In the genomic region with DNA sequence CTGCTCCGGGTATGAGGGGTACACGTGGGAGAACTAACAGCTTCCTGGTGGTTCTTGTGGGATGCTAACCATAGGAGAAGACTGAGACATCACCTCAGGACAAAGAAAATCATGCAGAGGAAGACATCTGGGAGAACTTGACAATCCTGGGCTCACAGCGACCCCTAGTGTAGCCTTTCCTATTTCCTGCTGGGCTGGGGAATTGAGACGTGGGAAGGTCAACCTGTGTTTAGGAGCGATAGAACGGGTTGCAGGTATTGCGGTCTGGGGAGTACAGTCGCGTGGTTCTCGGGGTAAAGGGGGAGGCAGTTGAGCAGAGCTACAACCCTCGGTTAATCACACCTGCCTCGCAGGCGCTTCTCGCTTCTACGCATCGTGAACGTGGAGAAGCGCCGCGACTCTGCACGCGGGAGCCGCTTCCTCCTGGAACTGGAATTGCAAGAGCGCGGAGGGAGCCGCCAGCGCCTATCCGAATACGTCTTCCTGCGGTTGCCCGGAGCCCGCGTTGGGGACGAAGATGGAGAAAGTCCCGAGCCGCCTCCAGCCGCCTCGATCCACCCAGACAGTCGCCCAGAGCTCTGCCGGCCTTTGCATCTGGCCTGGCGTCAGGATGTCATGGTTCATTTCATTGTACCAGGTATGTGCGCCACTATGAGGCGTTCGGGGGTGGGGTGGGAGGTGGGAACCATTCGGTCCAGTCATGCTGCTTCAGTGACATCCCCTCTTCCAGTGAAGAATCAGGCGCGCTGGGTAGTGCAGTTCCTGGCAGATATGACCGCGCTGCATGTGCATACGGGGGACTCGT, we compare ENCODE assay signal across 8 mouse cellular contexts. TPM values are rescaled to one million over a fixed set of nuclear protein-coding genes. Genes with fewer than 3 reads are reported as not detected.
DNase-seq lines count a peak whose midpoint lies in the region; ATAC-seq lines count a peak whose summit lies in the region.

No protein-coding gene starts in this region.

- peaks cover 26% of the 10 kb centered on the region for H3K4me1 ChIP-seq in hindbrain, embryonic 13.5 days (replicated peaks)

- peak; percentile 85 for DNase-seq in CD4-positive, CD25-positive, alpha-beta regulatory T cell, adult 2 months (ENCODE audit: low read depth, low spot score)
- DNase-seq in cerebellum, adult 9-10 months, result peak; percentile 79
- DNase-seq in forelimb bud, embryonic 11.5 days (ENCODE audit: low read depth, low spot score), result peak; percentile 84
- peak; percentile 69 to 83 for DNase-seq in layer of hippocampus, postnatal 25 days (ENCODE audit: extremely low spot score in 1 of 2, low spot score in 1 of 2)
- DNase-seq in lung, postnatal 25 days (ENCODE audit: low spot score), result peak; percentile 78
- DNase-seq in retina, postnatal 7 days (ENCODE audit: low read depth, low spot score), result peak; percentile 66

- no peak for ATAC-seq in CD4-positive, CD25-positive, alpha-beta regulatory T cell, adult 4 months
- ATAC-seq in hindbrain, embryonic 13.5 days (ENCODE audit: low FRiP score), result peak; percentile 71

- no peaks in the 10 kb centered on the region for H3K9me3 ChIP-seq in hindbrain, embryonic 13.5 days

- H3K27me3 ChIP-seq in hindbrain, embryonic 13.5 days, result peaks cover 17% of the 10 kb centered on the region

- peak overlapping the region; percentile 91 for H3K27ac ChIP-seq in hindbrain, embryonic 13.5 days

- WGBS in hindbrain, embryonic 13.5 days, result 1% methylated on average over 51 of the region's 51 CpGs

- H3K9ac ChIP-seq in hindbrain, embryonic 13.5 days, result peak overlapping the region; percentile 75

- H3K4me2 ChIP-seq in hindbrain, embryonic 13.5 days, result peak overlapping the region; percentile 71

- peak overlapping the region; percentile 40 for H3K4me3 ChIP-seq in hindbrain, embryonic 13.5 days

- H3K36me3 ChIP-seq in hindbrain, embryonic 13.5 days, result peaks cover 38% of the 10 kb centered on the region

RNA-seq across cellular contexts. Expression of a gene that starts 7.8 kb away (rescaled TPM):
- 100 to 1,000 TPM; 293 to 427 TPM for polyA plus RNA-seq in CD4-positive, CD25-positive, alpha-beta regulatory T cell, adult 4 months (2017; shearing (Covaris generic))
- polyA plus RNA-seq in hindbrain, embryonic 13.5 days (2015; fragmentation: Nextera tagmentation; extraction: Ambion mirVana), result 0.27 and 0.32 TPM in 2 replicates
- total RNA-seq in layer of hippocampus, postnatal 25 days (2021), result not detected

RNA-seq across cellular contexts. Expression of a gene that starts 9.4 kb away (rescaled TPM):
- 1 to 10 TPM; 6.6 to 7.8 TPM for polyA plus RNA-seq in CD4-positive, CD25-positive, alpha-beta regulatory T cell, adult 4 months (2017; shearing (Covaris generic))
- polyA plus RNA-seq in hindbrain, embryonic 13.5 days (2015; fragmentation: Nextera tagmentation; extraction: Ambion mirVana), result 44.8 and 47.2 TPM in 2 replicates
- total RNA-seq in layer of hippocampus, postnatal 25 days (2021), result 10 to 100 TPM; 80.7 to 96.2 TPM

RNA-seq across cellular contexts. Expression of a gene that starts 30.1 kb away (rescaled TPM):
- 100 to 1,000 TPM; 202 to 308 TPM for polyA plus RNA-seq in CD4-positive, CD25-positive, alpha-beta regulatory T cell, adult 4 months (2017; shearing (Covaris generic))
- 1.7 and 2.9 TPM in 2 replicates for polyA plus RNA-seq in hindbrain, embryonic 13.5 days (2015; fragmentation: Nextera tagmentation; extraction: Ambion mirVana)
- total RNA-seq in layer of hippocampus, postnatal 25 days (2021), result 1 to 10 TPM; 1.9 to 3.2 TPM

RNA-seq across cellular contexts. Expression of a gene that starts 41.3 kb away (rescaled TPM):
- not detected for polyA plus RNA-seq in CD4-positive, CD25-positive, alpha-beta regulatory T cell, adult 4 months (2017; shearing (Covaris generic))
- polyA plus RNA-seq in hindbrain, embryonic 13.5 days (2015; fragmentation: Nextera tagmentation; extraction: Ambion mirVana), result not detected in 2 replicates
- not detected for total RNA-seq in layer of hippocampus, postnatal 25 days (2021)

RNA-seq across cellular contexts. Expression of a gene that starts 47.3 kb away (rescaled TPM):
- not detected for polyA plus RNA-seq in CD4-positive, CD25-positive, alpha-beta regulatory T cell, adult 4 months (2017; shearing (Covaris generic))
- 0.09 TPM in 1 of 2 replicates, not detected in the other for polyA plus RNA-seq in hindbrain, embryonic 13.5 days (2015; fragmentation: Nextera tagmentation; extraction: Ambion mirVana)
- not detected for total RNA-seq in layer of hippocampus, postnatal 25 days (2021)

Comparison
In these comparisons a context has a peak if more than half of its experiments do, and no peak if none do; other contexts are left out.
1. RNA of a gene that starts 7.8 kb away (polyA plus RNA-seq): 293 to 427 TPM in CD4-positive, CD25-positive, alpha-beta regulatory T cell, adult 4 months; 0.27 to 0.32 TPM in hindbrain, embryonic 13.5 days; every median in the first group is over 100 times any median in the second.
2. RNA of a gene that starts 30.1 kb away (polyA plus RNA-seq): 202 to 308 TPM in CD4-positive, CD25-positive, alpha-beta regulatory T cell, adult 4 months; 1.7 to 2.9 TPM in hindbrain, embryonic 13.5 days; every median in the first group is over 10 times any median in the second.
3. Peak in every context shown above with its lines, with median percentiles within 50 percentile points of each other: DNase-seq.